Mouse (Mus musculus) testis, adult 2 months (tissue): ENCODE measurements around the gene Plpp1. TPM values are rescaled to one million over a fixed set of nuclear protein-coding genes. Genes with fewer than 3 reads are reported as not detected.

Experiments used
- H3K27ac ChIP-seq: fragments of 200-500 bp; 2 replicates; pipeline ENCODE4 v1.5.1; 2012; ENCODE audit warnings: low read depth, low read length; ENCODE audit not compliant: control insufficient read depth, insufficient read depth
- H3K27me3 ChIP-seq: fragments of 200-500 bp; 2 replicates; pipeline ENCODE4 v1.6.1; 2012; ENCODE audit warnings: mild to moderate bottlenecking, low read length, moderate library complexity; ENCODE audit not compliant: control insufficient read depth, insufficient read depth
- H3K36me3 ChIP-seq: fragments of 200-500 bp; 2 replicates; pipeline ENCODE4 v1.6.1; 2012; ENCODE audit warnings: mild to moderate bottlenecking, low read length; ENCODE audit not compliant: control insufficient read depth, insufficient read depth
- H3K4me1 ChIP-seq: fragments of 200-500 bp; 2 replicates; pipeline ENCODE4 v1.6.1; 2012; ENCODE audit warnings: low read length; ENCODE audit not compliant: control insufficient read depth, insufficient read depth
- H3K4me3 ChIP-seq: fragments of 200-500 bp; 2 replicates; pipeline ENCODE4 v1.5.1; 2012; ENCODE audit warnings: low read depth, mild to moderate bottlenecking, low read length, moderate library complexity, mixed read lengths; ENCODE audit not compliant: control insufficient read depth
- CTCF ChIP-seq: fragments of 200-500 bp; IDR thresholded peaks from 2 replicates; pipeline ENCODE4 v1.5.1; 2012; ENCODE audit warnings: low read depth, mild to moderate bottlenecking, inconsistent platforms, low read length, moderate library complexity; ENCODE audit not compliant: control insufficient read depth, insufficient read depth, insufficient replicate concordance
- POLR2A ChIP-seq: fragments of 200-500 bp; IDR thresholded peaks from 2 replicates; pipeline ENCODE4 v1.6.1; 2012; ENCODE audit warnings: low read depth, mild to moderate bottlenecking, inconsistent platforms, low read length, moderate library complexity; ENCODE audit not compliant: control insufficient read depth
- polyA plus RNA-seq: library from polyadenylated mRNA; depleted of rRNA; stranded (reverse); fragments of >200 nt; gene quantifications from 2 replicates; pipeline ENCODE4 v1.2.3, GENCODE M21; 2012

The Plpp1 gene
- polyA plus RNA-seq, 1 experiment: 115 TPM

GRCm38 (mm10) chr13:112763531-112764091, 37.0 kb upstream of the Plpp1 start:
- TF ChIP-seq CTCF (no peak), POLR2A (no peak)
- no peak overlapping the region for H3K27ac ChIP-seq
- no peaks in the 10 kb centered on the region for H3K27me3 ChIP-seq
- H3K36me3 ChIP-seq: no peaks in the 10 kb centered on the region
- H3K4me3 ChIP-seq: no peak overlapping the region
- no peaks in the 10 kb centered on the region for H3K4me1 ChIP-seq

- Histone ChIP-seq H3K4me3 (no peak overlapping the region), H3K36me3 (no peaks in the 10 kb centered on the region), H3K27ac (no peak overlapping the region), H3K27me3 (no peaks in the 10 kb centered on the region), H3K4me1 (no peaks in the 10 kb centered on the region)
- TF ChIP-seq CTCF: no peak
- no peak for TF ChIP-seq POLR2A
Observed at GRCm38 (mm10) chr13:112764556-112764955, 36.0 kb upstream of the Plpp1 start.

- Histone ChIP-seq H3K36me3 (no peaks in the 10 kb centered on the region), H3K27ac (no peak overlapping the region), H3K4me3 (no peak overlapping the region), H3K27me3 (no peaks in the 10 kb centered on the region), H3K4me1 (no peaks in the 10 kb centered on the region)
- no peak for TF ChIP-seq CTCF
- TF ChIP-seq POLR2A: no peak
Observed at GRCm38 (mm10) chr13:112765654-112766053, 34.9 kb upstream of the Plpp1 start.

- H3K27me3 ChIP-seq: no peaks in the 10 kb centered on the region
- peak overlapping the region; percentile 82 for H3K27ac ChIP-seq
- H3K36me3 ChIP-seq: no peaks in the 10 kb centered on the region
- peak overlapping the region; percentile 72 for H3K4me3 ChIP-seq
- peaks cover 2% of the 10 kb centered on the region; the same call in 1 of the 2 replicates for H3K4me1 ChIP-seq
- no peak for TF ChIP-seq CTCF
- no peak for TF ChIP-seq POLR2A
Observed at GRCm38 (mm10) chr13:112770528-112771328, 29.9 kb upstream of the Plpp1 start.

- Histone ChIP-seq H3K36me3 (no peaks in the 10 kb centered on the region), H3K27me3 (no peaks in the 10 kb centered on the region), H3K4me3 (peak overlapping the region; percentile 72; the same call in 1 of the 2 replicates), H3K4me1 (peaks cover 2% of the 10 kb centered on the region; the same call in 1 of the 2 replicates), H3K27ac (peak overlapping the region; percentile 82)
- TF ChIP-seq CTCF: no peak
- no peak for TF ChIP-seq POLR2A
Observed at GRCm38 (mm10) chr13:112771447-112772208, 29.0 kb upstream of the Plpp1 start.

- Histone ChIP-seq H3K4me1 (peaks cover 2% of the 10 kb centered on the region; the same call in 1 of the 2 replicates), H3K4me3 (no peak overlapping the region), H3K36me3 (no peaks in the 10 kb centered on the region), H3K27me3 (no peaks in the 10 kb centered on the region), H3K27ac (peak overlapping the region; percentile 66; the same call in 1 of the 2 replicates)
- TF ChIP-seq POLR2A (no peak), CTCF (no peak)
Observed at GRCm38 (mm10) chr13:112772252-112772651, 28.3 kb upstream of the Plpp1 start.

- Histone ChIP-seq H3K36me3 (no peaks in the 10 kb centered on the region), H3K27ac (peak overlapping the region; percentile 22; the same call in 1 of the 2 replicates), H3K4me1 (peaks cover 2% of the 10 kb centered on the region; the same call in 1 of the 2 replicates), H3K27me3 (no peaks in the 10 kb centered on the region), H3K4me3 (no peak overlapping the region; the same call in 1 of the 2 replicates)
- no peak for TF ChIP-seq POLR2A
- no peak for TF ChIP-seq CTCF
Observed at GRCm38 (mm10) chr13:112772861-112773260, 27.7 kb upstream of the Plpp1 start.
